Mouse (Mus musculus) testis, postnatal 10 days (tissue): ENCODE measurements around the gene Gm35315.
"Not testable (repeated sequence)": the region's sequence is repeated elsewhere in the genome, so short reads cannot be mapped to it uniquely, and the experiment has no call there.

Source experiments
- DNase-seq: peaks from one replicate; pipeline ENCODE4 v3.0.0; 2021; ENCODE audit warnings: low spot score

The Gm35315 gene

DNA sequence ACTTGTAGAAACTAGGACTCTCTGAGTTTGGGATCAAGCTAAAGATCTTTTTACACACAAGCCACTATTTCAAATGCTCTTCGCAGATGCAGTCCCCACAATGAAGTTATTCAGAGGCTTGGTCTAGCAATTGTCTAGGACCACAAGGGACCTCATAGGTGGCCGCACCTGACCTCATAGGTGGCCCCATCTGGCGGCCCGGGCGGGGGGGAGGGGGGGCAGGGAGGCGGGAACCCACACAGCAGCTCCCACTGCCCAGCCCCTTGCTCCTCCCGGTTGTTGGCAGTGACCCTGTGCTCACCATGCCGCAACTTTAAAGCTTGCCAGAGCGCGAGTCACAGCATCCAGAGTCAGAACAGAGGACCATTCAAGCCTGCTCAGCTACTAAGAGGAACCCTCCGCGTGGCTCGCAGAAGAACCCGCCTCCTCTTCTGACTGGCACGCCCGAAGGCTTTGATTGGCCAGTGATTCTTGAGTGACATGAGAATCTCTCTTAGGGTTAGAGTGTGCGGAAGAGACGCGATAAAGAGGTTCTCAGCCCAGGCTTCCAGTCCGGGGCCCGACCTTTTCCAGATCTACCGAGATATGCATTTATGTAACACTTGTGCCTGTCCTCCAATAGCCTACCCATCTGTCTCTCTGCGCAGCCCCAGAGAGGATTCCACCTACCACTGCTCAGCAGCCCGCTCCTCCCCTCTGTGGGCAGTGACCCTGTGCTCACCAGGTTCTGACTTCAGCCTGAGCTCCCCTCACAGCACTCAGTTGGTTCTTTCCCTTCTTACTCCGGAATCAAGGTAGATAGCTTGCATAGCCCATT, at the start of gene Gm35315:
Gene Gm35315, minus strand, starts transcription at position 391 of the 817 bp plus-strand sequence.
- peak; percentile 79 for DNase-seq

DNA sequence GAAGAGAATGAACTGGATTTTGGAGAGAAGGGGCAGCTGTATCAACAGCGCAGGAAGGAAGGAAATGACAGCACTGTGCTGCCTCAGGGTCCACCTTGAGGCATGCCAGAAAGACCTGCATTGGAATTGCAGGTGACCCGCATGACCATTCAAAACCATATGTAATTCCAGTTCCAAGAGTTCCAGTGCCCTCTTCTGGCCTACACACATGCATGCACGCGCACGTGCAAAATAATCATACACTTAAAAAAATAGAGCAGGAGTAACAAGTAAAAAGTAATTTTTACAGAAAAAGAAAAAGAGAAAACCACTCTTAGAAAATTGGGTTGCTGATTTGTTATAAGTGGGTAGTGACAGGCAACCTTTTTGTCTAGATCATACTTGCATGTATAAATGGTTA, 48.8 kb upstream of the Gm35315 start:
- DNase-seq = no peak

DNA sequence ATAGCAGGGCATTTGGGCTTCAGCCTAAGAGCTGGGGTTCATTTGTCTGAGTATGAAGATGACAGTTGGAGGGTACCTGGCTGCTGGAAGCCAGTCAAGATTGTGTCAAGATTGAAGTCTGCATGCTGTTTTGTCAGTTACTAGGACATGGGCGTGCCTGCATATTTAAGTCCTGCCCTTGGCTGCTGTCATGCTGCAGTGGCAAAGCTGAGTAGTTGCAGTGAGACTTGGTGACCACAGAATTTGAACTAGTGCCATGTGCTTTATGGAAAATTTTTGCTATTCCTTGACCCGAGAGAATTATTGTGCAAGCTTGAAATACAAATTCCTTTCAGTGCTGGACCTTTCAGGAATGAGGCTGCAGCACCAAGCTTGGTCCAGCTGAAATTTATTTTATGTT, 48.1 kb upstream of the Gm35315 start:
- no peak for DNase-seq

DNA sequence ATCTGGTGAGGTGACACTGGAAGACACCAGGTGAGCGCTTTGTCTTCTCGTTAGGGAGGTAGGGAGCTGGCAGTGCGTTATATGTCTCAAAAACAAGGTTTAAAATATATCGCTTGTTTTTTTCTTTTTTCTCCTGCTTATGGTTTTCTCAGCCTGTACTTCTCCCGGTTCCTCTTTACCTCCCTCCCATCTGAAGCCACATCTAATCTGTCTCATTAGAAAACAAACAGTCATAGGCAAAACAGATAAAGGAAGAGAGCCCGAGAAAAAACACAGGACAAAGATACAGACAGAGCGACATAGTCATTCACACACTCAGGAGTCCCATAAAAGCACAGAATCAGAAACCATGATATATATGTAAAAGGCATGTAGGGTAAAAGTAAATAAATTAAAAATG, 46.2 kb upstream of the Gm35315 start:
- no peak for DNase-seq

DNA sequence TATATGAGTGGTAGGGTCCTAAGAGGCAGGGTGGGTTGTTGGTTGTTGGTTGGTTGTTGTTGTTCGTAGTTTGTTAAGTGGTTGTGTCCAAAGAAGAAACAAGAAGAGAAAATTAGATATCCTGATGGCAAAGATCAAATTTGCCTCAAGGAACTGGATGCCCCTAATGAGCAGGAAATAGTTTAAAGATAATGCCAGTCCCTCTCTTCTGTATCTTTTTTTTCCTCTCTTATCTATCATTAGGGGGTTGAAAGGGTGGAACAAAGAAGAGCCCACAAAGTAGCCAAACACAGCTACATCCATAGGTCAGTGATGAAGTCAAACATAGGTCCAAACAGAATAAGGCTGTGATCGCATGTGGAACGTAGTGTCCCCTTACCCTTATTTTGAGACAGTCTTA, 45.1 kb upstream of the Gm35315 start:
- DNase-seq = no peak

DNA sequence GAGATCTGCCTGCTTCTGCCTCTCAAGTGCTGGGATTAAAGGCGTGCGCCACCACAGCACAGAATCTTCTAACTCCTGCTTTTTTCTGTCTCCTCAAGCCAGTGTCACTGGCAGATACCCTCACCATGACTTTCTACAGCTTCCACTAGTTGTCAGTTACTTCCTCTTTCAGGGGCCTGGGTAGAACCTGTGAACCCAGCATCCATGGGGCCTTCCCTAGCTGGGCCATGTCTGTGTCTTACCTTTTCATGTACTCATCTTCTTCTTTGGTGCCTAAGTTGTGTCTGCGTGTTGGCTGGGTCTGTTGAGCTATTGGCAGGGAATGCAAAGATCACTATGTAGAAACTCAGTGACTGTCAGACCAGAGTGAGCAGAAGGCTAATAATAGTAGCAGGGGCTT, 43.6 kb upstream of the Gm35315 start:
- DNase-seq = no peak

DNA sequence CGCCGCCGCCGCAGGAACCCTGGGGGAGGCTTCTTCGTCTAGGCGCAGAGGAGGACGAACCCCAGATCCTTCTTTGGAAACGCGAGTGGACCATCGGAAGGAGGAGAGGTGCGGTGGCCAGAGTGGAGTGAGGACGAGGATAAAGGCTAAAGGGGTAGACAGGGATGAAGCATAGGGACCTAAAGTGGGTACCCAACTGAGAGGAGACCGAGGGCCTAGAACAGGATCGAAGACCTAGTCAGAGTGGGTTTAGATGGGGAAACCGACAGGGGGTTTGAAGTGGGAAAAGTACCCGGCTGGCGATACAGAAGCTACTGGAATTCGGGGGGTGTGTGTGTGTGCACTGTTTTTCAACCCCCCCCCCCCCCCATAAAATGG, 41.9 kb upstream of the Gm35315 start:
- no peak for DNase-seq

DNA sequence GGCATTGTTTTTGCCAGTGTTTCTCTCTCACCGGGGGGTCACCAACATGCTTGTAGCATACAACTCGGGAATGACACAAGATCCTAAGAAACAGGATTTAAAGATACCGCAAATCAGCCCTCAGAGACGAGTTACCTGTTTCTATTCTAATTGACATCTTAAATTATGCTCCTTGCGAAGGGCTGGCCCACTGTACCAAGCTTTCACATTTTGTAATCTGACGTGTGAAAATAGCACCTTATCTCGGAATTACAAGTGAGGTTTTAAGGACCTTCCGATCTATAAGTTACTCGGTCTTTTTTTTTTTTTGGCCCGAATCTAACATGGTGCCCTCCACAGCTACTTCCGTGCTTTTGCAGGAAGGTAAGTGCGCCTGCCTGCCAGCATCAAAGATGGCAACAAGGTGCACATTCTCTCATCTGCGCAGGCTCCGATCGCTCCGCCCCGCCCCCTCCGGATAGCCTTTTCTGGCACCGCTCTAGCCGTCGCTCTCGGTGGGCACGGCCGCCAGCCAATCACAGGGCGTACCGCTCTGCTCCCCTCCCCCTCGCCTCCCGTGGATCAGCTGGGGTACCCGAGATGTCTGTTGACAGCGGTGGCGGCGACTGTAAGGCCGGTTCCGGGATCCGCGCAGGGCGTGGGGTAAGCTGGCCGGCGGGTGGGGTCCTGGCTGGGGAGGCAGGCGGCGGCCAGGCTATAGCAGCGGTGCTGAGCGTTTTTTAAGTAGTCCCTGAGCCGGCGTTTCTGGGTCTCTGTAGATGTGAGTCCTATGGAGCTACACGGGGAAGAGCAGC, 41.3 kb upstream of the Gm35315 start, which contains the start of gene Chfr:
Gene Chfr, plus strand, starts transcription at position 550 of the 794 bp plus-strand sequence.
- DNase-seq = peak; percentile 99

DNA sequence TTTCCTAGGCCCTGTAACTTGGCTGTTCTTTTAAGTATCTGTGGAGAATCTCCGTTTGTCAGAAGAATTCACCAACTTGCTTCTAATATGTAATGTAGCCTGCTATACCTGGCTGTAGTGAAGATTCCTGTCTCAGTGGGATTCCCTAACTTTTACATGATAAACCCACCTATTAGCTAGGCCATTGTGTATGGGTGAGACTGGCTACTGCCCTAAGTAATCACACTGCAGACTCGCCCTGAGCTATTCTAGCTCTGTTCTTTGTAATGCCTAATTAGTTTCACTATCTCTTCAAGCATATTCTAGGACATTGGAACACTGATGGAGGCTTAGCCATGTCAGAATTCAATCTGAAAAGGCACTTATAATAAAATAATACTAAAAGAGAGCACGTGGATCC, 28.2 kb upstream of the Gm35315 start:
- DNase-seq = not testable (repeated sequence)

DNA sequence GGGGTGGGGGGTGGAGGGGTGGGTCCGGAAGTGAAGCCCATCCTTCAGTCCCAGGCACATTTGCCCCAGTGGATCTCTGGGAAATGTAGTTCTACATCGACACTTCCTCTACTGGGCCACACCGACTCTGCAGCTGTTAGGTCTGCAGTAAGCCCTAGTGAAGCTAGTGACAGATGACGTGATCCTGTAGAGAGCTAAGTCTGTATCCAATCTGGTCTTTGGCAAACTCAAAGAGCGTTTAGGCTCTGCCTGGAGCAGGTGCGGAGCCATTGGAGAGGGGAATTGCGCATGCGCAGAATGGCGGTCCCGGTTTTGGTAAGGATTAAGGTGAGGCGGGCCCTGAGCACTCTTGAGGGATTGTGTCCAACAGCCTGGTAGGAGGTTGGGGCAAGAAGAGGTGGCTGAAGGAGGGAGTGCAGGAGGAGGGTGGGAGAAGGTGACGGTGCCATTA, 15.8 kb upstream of the Gm35315 start, which contains the start of gene Zfp605:
Gene Zfp605, plus strand, starts transcription at position 102 of the 451 bp plus-strand sequence.
- peak; percentile 95 for DNase-seq

DNA sequence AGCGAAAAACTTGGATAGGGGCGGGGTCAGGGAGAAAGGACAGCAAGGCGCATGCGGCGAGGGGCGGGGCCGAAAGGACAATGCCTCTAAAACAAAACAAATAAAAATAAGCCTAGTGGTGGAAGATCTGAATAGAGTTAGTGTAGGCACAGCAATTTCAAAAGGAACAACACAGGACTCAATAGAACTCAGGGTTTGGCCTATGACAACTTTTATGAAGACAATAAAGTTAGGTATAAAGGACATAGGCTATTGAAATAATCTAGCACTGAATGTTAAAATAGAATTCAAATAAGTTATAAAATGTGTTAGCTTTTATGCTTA, 14.0 kb upstream of the Gm35315 start:
- DNase-seq = no peak

DNA sequence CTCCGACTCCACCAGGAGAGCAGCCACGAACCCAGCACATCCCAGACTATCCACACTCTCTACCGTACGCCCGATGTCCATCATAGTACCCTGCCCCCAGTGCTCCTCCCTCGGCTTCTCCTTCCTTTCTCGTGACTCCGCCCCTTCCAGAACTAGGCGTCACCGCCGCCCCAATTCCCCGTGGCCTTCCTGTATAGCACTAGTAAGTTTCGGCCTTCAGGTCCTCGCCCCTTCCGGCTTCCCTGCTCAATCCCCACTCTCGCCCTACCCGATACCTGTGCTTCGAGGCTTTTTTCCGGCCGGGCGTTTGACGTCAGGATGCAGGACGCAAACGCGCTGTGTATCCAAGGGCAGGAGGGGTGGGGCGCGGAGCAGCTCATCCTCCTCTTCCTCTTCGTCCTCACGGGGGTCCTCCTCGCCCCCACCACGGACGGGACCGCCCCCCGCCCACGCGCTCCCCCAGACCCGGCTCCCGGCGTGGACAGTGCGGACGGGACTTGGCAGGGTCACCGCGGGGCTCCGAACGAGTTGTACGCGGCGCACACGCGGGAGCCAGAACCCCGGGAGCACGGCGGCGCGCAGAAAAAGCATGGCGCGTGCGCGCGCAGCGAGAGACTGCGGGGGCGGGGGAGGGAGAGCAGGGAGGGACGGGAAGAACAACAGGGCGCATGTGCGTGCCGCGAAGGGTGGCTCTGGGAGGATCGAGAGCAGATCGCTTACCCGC, 13.5 kb upstream of the Gm35315 start, which contains the start of gene Gtpbp6:
Gene Gtpbp6, minus strand, starts transcription at position 617 of the 724 bp plus-strand sequence.
- peak; percentile 97 for DNase-seq

DNA sequence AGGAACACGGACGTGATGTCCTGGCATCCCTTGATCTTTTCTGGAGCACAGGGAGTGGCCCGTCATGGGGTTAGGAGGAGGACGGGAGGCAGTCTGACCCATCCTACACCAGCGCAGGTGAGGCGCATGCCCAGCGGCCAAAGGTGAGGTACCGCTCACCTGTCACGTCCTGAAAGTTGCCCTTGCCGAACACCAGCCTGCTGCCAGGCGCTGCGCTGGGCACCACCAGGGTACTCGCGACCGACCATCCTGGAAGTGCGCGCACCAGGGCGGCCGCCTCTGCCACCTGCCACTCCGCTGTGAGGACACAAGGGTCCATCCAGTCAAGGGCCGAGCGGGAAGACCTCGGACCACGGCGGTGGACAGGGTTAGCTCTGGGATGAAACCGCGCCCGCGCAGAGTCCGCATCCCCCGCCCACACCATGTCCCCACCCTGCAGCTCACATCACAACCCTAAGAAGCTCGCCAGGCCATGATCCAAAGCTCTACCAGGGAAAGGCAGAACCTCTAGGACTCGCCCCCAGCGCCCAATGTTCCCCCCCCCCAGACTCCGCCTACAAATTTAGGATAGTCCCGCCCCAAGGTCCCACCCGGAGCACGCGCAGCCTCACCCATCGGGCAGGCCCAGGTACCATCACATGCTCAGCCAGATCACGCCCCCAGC, 12.8 kb upstream of the Gm35315 start:
- peak; percentile 73 for DNase-seq

DNA sequence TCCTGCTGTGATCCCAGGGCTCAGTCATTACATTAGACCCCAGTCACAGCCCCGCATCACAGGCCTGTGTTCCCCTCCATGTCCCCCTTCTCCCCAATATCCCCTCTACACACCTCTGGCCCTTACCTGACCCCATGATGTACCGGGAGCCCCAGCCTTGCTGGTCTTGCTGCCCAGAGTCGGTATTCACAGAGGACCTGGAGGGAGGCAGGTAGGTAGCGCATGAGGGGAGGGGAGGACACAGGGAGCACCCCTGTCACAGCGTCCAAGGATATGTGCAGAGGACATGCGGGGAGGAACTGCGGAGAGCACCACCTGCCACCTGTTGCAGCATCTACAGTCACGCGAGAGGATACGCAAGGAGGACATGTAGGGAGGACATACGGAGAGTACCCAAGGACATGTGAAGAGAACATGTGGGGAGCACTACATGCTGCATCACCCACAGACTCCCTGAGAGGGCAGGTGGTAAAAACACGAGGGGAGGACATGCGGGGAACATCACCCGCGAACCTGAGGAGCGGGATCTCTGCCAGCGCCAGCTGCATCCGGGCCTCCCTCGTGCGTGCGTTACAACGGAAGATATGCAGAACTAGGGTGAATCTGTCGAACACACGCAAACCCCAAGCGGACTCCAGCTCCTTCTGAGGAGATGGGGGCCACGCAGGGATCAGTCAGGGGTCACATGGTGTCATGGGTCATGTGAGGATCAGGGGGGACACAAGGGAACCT, 12.1 kb upstream of the Gm35315 start:
- DNase-seq = peak; percentile 45

DNA sequence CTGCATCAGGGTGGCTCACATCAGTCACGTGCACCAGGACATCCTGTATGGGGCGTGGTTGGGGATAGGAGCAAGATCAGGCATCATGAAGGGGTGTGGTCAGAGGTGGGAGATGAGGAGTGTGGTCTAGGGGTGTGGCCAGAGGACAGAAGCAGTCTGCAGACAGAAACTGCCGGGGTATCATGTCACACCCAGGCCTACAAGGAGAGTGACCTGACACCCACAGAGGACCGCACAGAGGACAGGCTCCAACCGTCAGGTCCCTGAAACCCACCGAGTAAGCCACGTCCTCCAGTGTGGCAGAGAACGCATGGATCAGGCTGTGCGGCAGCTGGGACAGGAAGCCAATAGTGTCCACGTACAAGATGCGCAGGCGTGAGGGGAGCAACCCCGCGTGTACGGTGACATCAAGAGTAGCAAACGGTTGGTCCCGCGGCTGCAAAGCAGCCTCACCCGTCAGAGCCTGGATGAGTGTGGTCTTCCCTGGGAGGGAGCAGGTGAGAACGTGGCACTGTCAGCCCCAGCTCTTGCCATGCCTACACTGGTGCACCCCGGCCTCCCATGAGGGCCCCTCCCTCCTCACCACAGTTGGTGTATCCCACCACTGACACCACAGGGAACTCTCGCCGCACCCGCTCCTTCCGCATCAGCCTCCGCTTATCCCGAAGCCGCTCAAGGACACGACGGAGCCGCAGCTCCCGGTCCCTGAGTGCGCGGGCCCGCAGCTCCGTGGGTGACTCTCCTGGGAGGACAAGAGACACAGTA, 10.6 kb upstream of the Gm35315 start:
- peak; percentile 47 for DNase-seq

DNA sequence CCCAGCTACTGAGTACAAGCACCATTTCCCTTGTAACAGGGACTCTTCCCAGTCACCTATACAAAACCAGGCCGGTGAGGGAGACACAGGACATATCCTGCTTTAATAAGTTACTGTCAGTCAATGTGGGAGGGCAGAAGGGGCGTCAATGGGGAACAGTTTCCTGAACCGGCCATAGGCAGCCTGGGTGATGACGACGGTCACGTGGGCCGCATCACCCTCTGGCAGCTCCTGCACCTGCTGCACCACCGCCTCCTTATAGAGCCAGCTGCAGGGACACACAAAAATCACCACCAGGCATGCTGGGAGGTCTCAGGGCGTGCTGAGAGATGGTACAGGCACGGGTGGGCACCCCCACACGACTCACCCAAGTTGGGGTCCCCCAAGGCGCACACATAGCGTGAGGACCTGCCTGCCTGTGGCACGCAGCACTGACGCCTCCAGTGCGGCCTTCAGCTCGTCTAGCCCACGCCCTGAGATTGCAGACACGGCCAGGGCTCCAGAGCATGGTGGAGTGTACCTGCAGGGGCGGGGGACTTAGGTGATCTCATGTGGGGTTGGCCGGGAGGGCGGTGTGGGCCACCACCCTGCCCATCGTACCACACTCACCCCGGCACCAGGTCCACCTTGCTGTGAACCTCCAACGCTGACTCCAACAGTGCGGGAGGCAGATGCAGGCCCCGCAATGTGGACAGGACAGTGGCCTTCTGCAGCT, 9.8 kb upstream of the Gm35315 start:
- no peak for DNase-seq

DNA sequence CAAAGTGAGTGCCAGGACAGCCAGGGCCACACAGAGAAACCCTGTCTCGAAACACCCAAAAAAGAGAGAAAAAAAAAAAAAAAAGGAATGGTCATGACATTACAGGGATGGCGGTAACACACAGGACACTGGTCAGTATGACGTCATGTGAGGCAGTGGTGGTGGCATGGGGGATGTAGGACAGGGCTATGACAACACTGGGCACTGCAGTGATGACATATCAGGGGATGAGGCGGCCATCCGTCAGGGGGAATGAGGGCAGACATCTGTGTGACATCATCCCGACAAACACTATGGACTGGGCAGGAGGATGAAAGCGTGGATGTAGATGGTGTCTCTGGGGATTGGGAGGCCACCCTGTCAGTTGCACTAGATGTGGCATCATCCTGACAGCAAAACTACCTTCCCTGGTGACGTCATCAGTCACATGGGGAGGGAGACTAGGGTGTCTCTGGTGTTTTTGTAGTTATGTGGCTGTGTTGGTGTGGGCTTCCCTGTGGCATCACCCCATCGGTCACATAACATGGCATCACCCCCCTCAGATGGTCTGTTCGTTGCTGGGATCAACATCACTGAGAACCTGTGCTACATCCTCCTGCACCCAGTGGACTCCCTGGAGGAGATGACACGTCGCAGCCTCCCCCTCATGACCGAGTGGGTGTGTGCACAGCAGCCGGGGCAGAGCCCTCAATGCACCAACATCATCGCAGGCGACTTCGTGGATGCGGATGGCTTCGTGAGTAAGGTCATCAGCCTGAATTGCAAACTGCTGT, 8.8 kb upstream of the Gm35315 start:
- no peak for DNase-seq

DNA sequence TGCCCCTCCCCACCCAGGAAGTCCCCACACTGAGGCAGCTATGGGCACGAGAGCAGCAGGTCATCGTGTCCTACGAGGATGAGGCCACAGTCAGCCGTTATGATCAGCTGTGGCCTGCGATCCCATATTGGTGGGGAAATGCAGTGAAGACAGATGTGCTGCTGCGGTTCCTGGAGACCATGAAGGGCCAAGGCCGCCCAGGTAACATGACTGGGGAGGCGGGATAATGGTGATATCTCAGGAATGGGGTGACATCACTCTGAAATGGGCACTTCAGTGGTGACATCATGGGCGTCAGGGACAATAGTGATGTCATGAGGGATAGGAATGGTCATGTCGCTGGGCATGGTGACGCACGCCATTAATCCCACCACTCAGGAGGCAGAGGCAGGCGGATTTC, 8.2 kb upstream of the Gm35315 start:
- no peak for DNase-seq
